Mouse (Mus musculus) erythroblast, adult 5-6 weeks (primary cell): ENCODE results near the gene Cyp2j7. TPM values are rescaled to one million over a fixed set of nuclear protein-coding genes. Genes with fewer than 3 reads are reported as not detected.
"Not testable (repeated sequence)": the region's sequence is repeated elsewhere in the genome, so short reads cannot be mapped to it uniquely, and the experiment has no call there.

Experiments
- ATAC-seq: replicated peaks from 2 replicates; pipeline ENCODE4 v1.8.0; 2016; ENCODE audit warnings: moderate number of reproducible peaks, mild to moderate bottlenecking, moderate TSS enrichment, inconsistent platforms; ENCODE audit not compliant: poor library complexity, low FRiP score, severe bottlenecking
- total RNA-seq, 2 experiments: library from RNA; stranded (forward) in 1 of 2; stranded (reverse) in 1 of 2; fragments of 150-400 nt in 1 of 2; fragments of 200-764, 138-1000 nt in 1 of 2; gene quantifications; 2 replicates each; pipeline versions ENCODE4 v1.2.3 to v1.2.4; 2015 to 2017; ENCODE audit warnings: low replicate concordance in 2 of 2

Gene Cyp2j7
- total RNA-seq (2015; ENCODE audit: low replicate concordance) (not detected in 2 replicates), total RNA-seq (2017; ENCODE audit: low replicate concordance) (not detected in 2 replicates)

- ATAC-seq, result no peak
Observed at GRCm38 (mm10) chr4:96236559-96236958, at the start of gene Cyp2j7. Cyp2j7 (minus strand) TSS chr4:96236659.

GRCm38 (mm10) chr4:96276896-96277295 is 40.4 kb upstream of the Cyp2j7 start:
- not testable (repeated sequence) for ATAC-seq

- no peak for ATAC-seq
Observed at GRCm38 (mm10) chr4:96273907-96274306, 37.4 kb upstream of the Cyp2j7 start.

- ATAC-seq, result no peak
Observed at GRCm38 (mm10) chr4:96196701-96197100, 39.8 kb downstream of the Cyp2j7 start.

- not testable (repeated sequence) for ATAC-seq
Observed at GRCm38 (mm10) chr4:96189321-96189720, 47.1 kb downstream of the Cyp2j7 start.

- not testable (repeated sequence) for ATAC-seq
Observed at GRCm38 (mm10) chr4:96188671-96189070, 47.8 kb downstream of the Cyp2j7 start.

- not testable (repeated sequence) for ATAC-seq
Observed at GRCm38 (mm10) chr4:96188146-96188545, 48.3 kb downstream of the Cyp2j7 start.

GRCm38 (mm10) chr4:96184716-96185115 is 51.7 kb downstream of the Cyp2j7 start:
- ATAC-seq, result not testable (repeated sequence)

- ATAC-seq, result no peak
Observed at GRCm38 (mm10) chr4:96162839-96163238, 73.6 kb downstream of the Cyp2j7 start.

GRCm38 (mm10) chr4:96161575-96161974 is 74.9 kb downstream of the Cyp2j7 start:
- ATAC-seq, result no peak

Other genes starting within 250 kb of the Cyp2j7 start
- not detected in 2 replicates for gene Cyp2j13, start 159.1 kb downstream of the Cyp2j7 start, total RNA-seq (2015; ENCODE audit: low replicate concordance)
- gene Cyp2j13, start 159.1 kb downstream of the Cyp2j7 start, total RNA-seq (2017; ENCODE audit: low replicate concordance), result not detected in 2 replicates
- not detected in 2 replicates for gene Cyp2j12, start 95.5 kb downstream of the Cyp2j7 start, total RNA-seq (2015; ENCODE audit: low replicate concordance)
- not detected in 2 replicates for gene Cyp2j12, start 95.5 kb downstream of the Cyp2j7 start, total RNA-seq (2017; ENCODE audit: low replicate concordance)
- not detected in 2 replicates for gene Cyp2j11, start 112.0 kb upstream of the Cyp2j7 start, total RNA-seq (2015; ENCODE audit: low replicate concordance)
- 0.28 TPM in 1 of 2 replicates, not detected in the other for gene Cyp2j11, start 112.0 kb upstream of the Cyp2j7 start, total RNA-seq (2017; ENCODE audit: low replicate concordance)